In genomic region chr7:24516319-24516718, GRCm38 (mm10) we compare ENCODE assay signal across 16 mouse cellular contexts. TPM values are rescaled to one million over a fixed set of nuclear protein-coding genes. Genes with fewer than 3 reads are reported as not detected.
DNase-seq lines count a peak whose midpoint lies in the region; ATAC-seq and TF ChIP-seq lines count a peak whose summit lies in the region.
"Not testable (repeated sequence)": the region's sequence is repeated elsewhere in the genome, so short reads cannot be mapped to it uniquely, and the experiment has no call there.
"Had no signal": no experiment of that assay in that cellular context is flagged by ENCODE, and none has a peak within 500 bp of the region (broad histone marks: within the 10 kb centered on the region; RNA-seq: fewer than 3 reads in every experiment).

No protein-coding gene starts in this region.

- peak; percentile 55 for TF ChIP-seq CTCF in E14TG2a.4 (conservative IDR thresholded peaks at IDR 0.05; ENCODE audit: low read length)
- TF ChIP-seq CTCF in intestine, postnatal 0 days (IDR thresholded peaks at IDR 0.05; ENCODE audit: low read depth) = peak; percentile 42

- 67% methylated on average over 8 of the region's 8 CpGs for WGBS in forebrain, embryonic 14.5 days
- 80% methylated on average over 8 of the region's 8 CpGs for WGBS in intestine, postnatal 0 days
- WGBS in midbrain, embryonic 13.5 days = 61% methylated on average over 8 of the region's 8 CpGs

- H3K27ac ChIP-seq in forebrain, embryonic 14.5 days (ENCODE audit: low read depth, low read length); intestine, postnatal 0 days (ENCODE audit: low read depth, low read length); midbrain, embryonic 13.5 days: not testable (repeated sequence)

- not testable (repeated sequence) for H3K4me2 ChIP-seq in forebrain, embryonic 14.5 days (ENCODE audit: low read length); intestine, postnatal 0 days (replicated peaks; ENCODE audit: low read depth); midbrain, embryonic 13.5 days (replicated peaks)

- H3K27me3 ChIP-seq in E14TG2a.4 (ENCODE audit: insufficient read depth, low read length); forebrain, embryonic 14.5 days (replicated peaks; ENCODE audit: control insufficient read depth, insufficient read depth, low read length); intestine, postnatal 0 days (replicated peaks; ENCODE audit: control insufficient read depth, insufficient read depth, low read length); midbrain, embryonic 13.5 days: not testable (repeated sequence)

- H3K4me3 ChIP-seq in E14TG2a.4 (replicated peaks; ENCODE audit: low read length) = peak overlapping the region; percentile 35; the same call in 1 of the 2 replicates
- H3K4me3 ChIP-seq in forebrain, embryonic 14.5 days (ENCODE audit: low read depth, low read length); intestine, postnatal 0 days (ENCODE audit: low read depth, low read length); midbrain, embryonic 13.5 days (replicated peaks): not testable (repeated sequence)

- H3K9me3 ChIP-seq in E14TG2a.4 (ENCODE audit: low read length); forebrain, embryonic 14.5 days (replicated peaks; ENCODE audit: control insufficient read depth, low read length); intestine, postnatal 0 days (ENCODE audit: control insufficient read depth); midbrain, embryonic 13.5 days: not testable (repeated sequence)

- DNase-seq in adrenal gland, postnatal 14 days = peak; percentile 63
- DNase-seq in cerebellum, adult 8-10 months = peak; percentile 57
- DNase-seq in forebrain, embryonic 14.5 days (ENCODE audit: low spot score) = peak; percentile 27
- peak; percentile 61 to 89 for DNase-seq in left cerebral cortex, postnatal 14 days (ENCODE audit: low spot score in 2 of 2)
- peak; percentile 19 for DNase-seq in thymus, postnatal 25 days

- intact Hi-C loops in left cerebral cortex, postnatal 14 days (cut with DNase I) = not testable (repeated sequence)

- not testable (repeated sequence) for ATAC-seq in forebrain, embryonic 14.5 days; intestine, postnatal 0 days
- 0 out of 2 replicates have a peak, but pooled peaks have one; percentile 32 for ATAC-seq in midbrain, embryonic 13.5 days

- H3K36me3 ChIP-seq in E14TG2a.4 (ENCODE audit: insufficient read depth, low read length) = peaks cover 59% of the 10 kb centered on the region
- H3K36me3 ChIP-seq in forebrain, embryonic 14.5 days (ENCODE audit: control insufficient read depth, insufficient read depth, low read length) = peaks cover 59% of the 10 kb centered on the region
- H3K36me3 ChIP-seq in intestine, postnatal 0 days (ENCODE audit: control insufficient read depth, insufficient read depth) = not testable (repeated sequence)
- peaks cover 71% of the 10 kb centered on the region for H3K36me3 ChIP-seq in midbrain, embryonic 13.5 days

- peaks cover 96% of the 10 kb centered on the region for H3K4me1 ChIP-seq in E14TG2a.4 (replicated peaks; ENCODE audit: low read depth, low read length)
- H3K4me1 ChIP-seq in forebrain, embryonic 14.5 days (ENCODE audit: control insufficient read depth, insufficient read depth, low read length); intestine, postnatal 0 days (replicated peaks; ENCODE audit: control insufficient read depth, insufficient read depth, low read length): not testable (repeated sequence)
- peaks cover 12% of the 10 kb centered on the region; the same call in 1 of the 2 replicates for H3K4me1 ChIP-seq in midbrain, embryonic 13.5 days (replicated peaks)

- H3K9ac ChIP-seq in forebrain, embryonic 14.5 days (ENCODE audit: low read length); intestine, postnatal 0 days (ENCODE audit: low read depth, low read length); midbrain, embryonic 13.5 days (replicated peaks): not testable (repeated sequence)

RNA-seq across cellular contexts. Expression of gene AC161166.1, which starts 4.1 kb away (rescaled TPM):
- total RNA-seq in adrenal gland, postnatal 14 days (2021) = not detected in 2 replicates
- polyA plus RNA-seq in forebrain, embryonic 14.5 days (2014; fragmentation: Nextera tagmentation; extraction: Ambion mirVana) = 0.20 and 0.45 TPM in 2 replicates
- 0.05 TPM in 1 of 2 replicates, not detected in the other for polyA plus RNA-seq in intestine, postnatal 0 days (2015; fragmentation: Nextera tagmentation; extraction: Ambion mirVana)
- not detected for total RNA-seq in left cerebral cortex, postnatal 14 days (2021)
- polyA plus RNA-seq in midbrain, embryonic 13.5 days (2015; fragmentation: Nextera tagmentation; extraction: Ambion mirVana) = 1.2 and 1.9 TPM in 2 replicates
- total RNA-seq: common myeloid progenitor, adult 5-6 weeks; gastrocnemius, postnatal 4 days; heart, postnatal 4 days; left cerebral cortex, postnatal 36 days had no signal

RNA-seq across cellular contexts. Expression of gene Zfp428, which starts 9.5 kb away (rescaled TPM):
- 6.1 and 7.5 TPM in 2 replicates for total RNA-seq in adrenal gland, postnatal 14 days (2021)
- polyA plus RNA-seq in forebrain, embryonic 14.5 days (2014; fragmentation: Nextera tagmentation; extraction: Ambion mirVana) = 178 and 205 TPM in 2 replicates
- polyA plus RNA-seq in intestine, postnatal 0 days (2015; fragmentation: Nextera tagmentation; extraction: Ambion mirVana) = 11.2 and 12.8 TPM in 2 replicates
- 10 to 100 TPM; 53.7 to 53.8 TPM for total RNA-seq in left cerebral cortex, postnatal 14 days (2021)
- 234 and 261 TPM in 2 replicates for polyA plus RNA-seq in midbrain, embryonic 13.5 days (2015; fragmentation: Nextera tagmentation; extraction: Ambion mirVana)

RNA-seq across cellular contexts. Expression of gene Irgq, which starts 14.2 kb away (rescaled TPM):
- 18.9 and 20.4 TPM in 2 replicates for total RNA-seq in adrenal gland, postnatal 14 days (2021)
- polyA plus RNA-seq in forebrain, embryonic 14.5 days (2014; fragmentation: Nextera tagmentation; extraction: Ambion mirVana) = 19.5 and 25.1 TPM in 2 replicates
- polyA plus RNA-seq in intestine, postnatal 0 days (2015; fragmentation: Nextera tagmentation; extraction: Ambion mirVana) = 3.4 TPM in 2 replicates
- 10 to 100 TPM; 97.0 to 97.6 TPM for total RNA-seq in left cerebral cortex, postnatal 14 days (2021)
- 20.3 and 25.3 TPM in 2 replicates for polyA plus RNA-seq in midbrain, embryonic 13.5 days (2015; fragmentation: Nextera tagmentation; extraction: Ambion mirVana)

RNA-seq across cellular contexts. Expression of gene Pinlyp, which starts 29.6 kb away (rescaled TPM):
- total RNA-seq in adrenal gland, postnatal 14 days (2021) = not detected in 2 replicates
- polyA plus RNA-seq in forebrain, embryonic 14.5 days (2014; fragmentation: Nextera tagmentation; extraction: Ambion mirVana) = 0.28 TPM in 1 of 2 replicates, not detected in the other
- polyA plus RNA-seq in intestine, postnatal 0 days (2015; fragmentation: Nextera tagmentation; extraction: Ambion mirVana) = not detected in 2 replicates
- not detected for total RNA-seq in left cerebral cortex, postnatal 14 days (2021)
- not detected in 2 replicates for polyA plus RNA-seq in midbrain, embryonic 13.5 days (2015; fragmentation: Nextera tagmentation; extraction: Ambion mirVana)
- total RNA-seq: common myeloid progenitor, adult 5-6 weeks; gastrocnemius, postnatal 4 days; heart, postnatal 4 days; left cerebral cortex, postnatal 36 days had no signal
- polyA plus RNA-seq: forebrain, embryonic 11.5 days; heart, embryonic 12.5 days; intestine, embryonic 14.5 days; liver, embryonic 12.5 days had no signal

RNA-seq across cellular contexts. Expression of gene Xrcc1, which starts 29.8 kb away (rescaled TPM):
- total RNA-seq in adrenal gland, postnatal 14 days (2021) = 38.5 and 47.0 TPM in 2 replicates
- polyA plus RNA-seq in forebrain, embryonic 14.5 days (2014; fragmentation: Nextera tagmentation; extraction: Ambion mirVana) = 65.1 and 66.6 TPM in 2 replicates
- 24.5 and 26.6 TPM in 2 replicates for polyA plus RNA-seq in intestine, postnatal 0 days (2015; fragmentation: Nextera tagmentation; extraction: Ambion mirVana)
- 10 to 100 TPM; 34.7 to 37.8 TPM for total RNA-seq in left cerebral cortex, postnatal 14 days (2021)
- polyA plus RNA-seq in midbrain, embryonic 13.5 days (2015; fragmentation: Nextera tagmentation; extraction: Ambion mirVana) = 65.8 and 71.4 TPM in 2 replicates

Comparison
In these comparisons a context has a peak if more than half of its experiments do, and no peak if none do; other contexts are left out.
1. DNase-seq: peak in every context shown above with its lines; median percentile 75 in left cerebral cortex, postnatal 14 days; 63 in adrenal gland, postnatal 14 days; 57 in cerebellum, adult 8-10 months; 27 in forebrain, embryonic 14.5 days; 19 in thymus, postnatal 25 days.
2. RNA of gene Zfp428, which starts 9.5 kb away (polyA plus RNA-seq): 234 to 261 TPM in midbrain, embryonic 13.5 days and 178 to 205 TPM in forebrain, embryonic 14.5 days; 11.2 to 12.8 TPM in intestine, postnatal 0 days; every median in the first group is over 10 times any median in the second.